In the genomic region with DNA sequence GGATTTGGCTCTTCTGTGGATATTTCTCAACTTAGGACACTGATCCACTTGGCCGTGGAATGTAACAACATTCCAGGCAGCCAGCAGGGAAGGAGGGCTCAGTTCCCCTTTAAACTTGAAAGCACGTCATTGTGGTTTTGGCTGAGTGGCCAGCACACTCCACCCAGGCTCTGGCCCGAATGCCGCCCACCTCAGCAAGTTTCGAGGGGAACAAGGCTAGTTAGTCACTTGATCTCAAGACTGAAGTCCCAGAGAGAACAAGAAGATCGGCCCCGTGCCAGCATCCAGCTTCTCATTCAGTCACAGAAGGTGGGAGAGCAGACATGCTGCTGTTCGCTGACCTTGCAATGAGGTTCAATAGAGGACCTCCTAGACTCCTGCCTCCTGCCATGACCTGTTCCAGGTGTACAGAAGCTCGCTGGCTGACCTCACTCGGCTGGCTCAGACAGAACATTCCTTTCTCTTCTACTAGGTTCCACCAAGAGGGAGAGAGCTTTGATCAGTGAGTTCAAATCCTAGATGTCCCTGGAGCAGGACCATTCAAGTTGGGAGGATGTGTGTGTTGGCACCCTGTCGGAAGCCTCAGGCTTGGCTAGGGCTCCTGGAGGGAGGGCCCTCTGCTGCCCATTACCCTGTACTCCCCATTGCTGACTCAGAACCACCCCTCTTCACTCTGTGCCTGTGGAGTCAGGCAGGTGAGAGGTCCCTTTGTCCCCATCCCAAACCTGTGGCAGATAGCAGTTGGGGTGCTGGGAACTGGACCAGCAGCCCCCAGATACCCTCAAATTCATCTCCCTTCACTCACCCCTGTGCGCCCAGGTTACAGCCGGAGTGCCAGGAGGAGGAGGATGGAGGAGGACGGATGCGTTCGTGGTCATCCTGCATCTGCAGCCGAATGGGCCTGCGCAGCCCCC, we compare ENCODE assay signal across 10 mouse cellular contexts. TPM values are rescaled to one million over a fixed set of nuclear protein-coding genes. Genes with fewer than 3 reads are reported as not detected.
A peak's percentile ranks its signal among the peaks of the same experiment; 100 is the strongest.
DNase-seq lines count a peak whose midpoint lies in the region; ATAC-seq and TF ChIP-seq lines count a peak whose summit lies in the region.
"Had no signal": no experiment of that assay in that cellular context is flagged by ENCODE, and none has a peak within 500 bp of the region (broad histone marks: within the 10 kb centered on the region; RNA-seq: fewer than 3 reads in every experiment).

No protein-coding gene starts in this region.

- peak overlapping the region; percentile 82 for H3K4me2 ChIP-seq in myocyte (ENCODE audit: low read depth)
- H3K4me2 ChIP-seq: stomach, embryonic 15.5 days had no signal

- ATAC-seq in granulocyte monocyte progenitor cell, adult 5-6 weeks (replicated peaks; ENCODE audit: poor library complexity, severe bottlenecking) = peak; percentile 96

- H3K36me3 ChIP-seq in myocyte (ENCODE audit: control insufficient read depth, insufficient read depth) = no peaks in the 10 kb centered on the region
- H3K36me3 ChIP-seq: G1E had no signal

- no peaks in the 10 kb centered on the region for H3K27me3 ChIP-seq in myocyte (ENCODE audit: control insufficient read depth, insufficient read depth, insufficient read length)
- H3K27me3 ChIP-seq: stomach, embryonic 15.5 days had no signal

- H3ac ChIP-seq in myocyte (ENCODE audit: control insufficient read depth, insufficient read length) = no peak overlapping the region

- H3K79me2 ChIP-seq in myocyte (ENCODE audit: control insufficient read depth, insufficient read depth) = no peaks in the 10 kb centered on the region

- H3K4me3 ChIP-seq in myocyte = no peak overlapping the region
- H3K4me3 ChIP-seq: stomach, embryonic 15.5 days had no signal

- DNase-seq in layer of hippocampus, adult 11-12 months (ENCODE audit: low spot score) = peak; percentile 77
- no peak for DNase-seq in layer of hippocampus, postnatal 36 days
- peak; percentile 57 for DNase-seq in adrenal gland, adult 2 months
- DNase-seq in kidney, postnatal 25 days = peak; percentile 84 to 93
- DNase-seq in cerebellum, postnatal 4 days (ENCODE audit: low spot score in 2 of 2) = no peak
- no peak for DNase-seq in thymus, adult 18-20 months

- TF ChIP-seq POLR2A in myocyte (IDR thresholded peaks at IDR 0.05; ENCODE audit: insufficient read length, low read depth) = no peak

TF ChIP-seq in myocyte, 11 proteins besides CTCF, POLR2A, EP300 and RAD21:
- TF ChIP-seq E2F4 (IDR thresholded peaks at IDR 0.05; ENCODE audit: insufficient read depth) (no peak), USF1 (IDR thresholded peaks at IDR 0.05; ENCODE audit: low read depth) (no peak), REST (IDR thresholded peaks at IDR 0.05; ENCODE audit: insufficient read depth, insufficient read length) (no peak), CEBPB (IDR thresholded peaks at IDR 0.05; ENCODE audit: insufficient read depth, poor library complexity, severe bottlenecking) (peak; percentile 66; the same call in 1 of the 2 replicates), SRF (IDR thresholded peaks at IDR 0.05; ENCODE audit: control insufficient read depth, insufficient read length, low read depth) (no peak), TCF3 (IDR thresholded peaks at IDR 0.05; ENCODE audit: insufficient read length, low read depth) (no peak), MYOD1 (IDR thresholded peaks at IDR 0.05; ENCODE audit: control insufficient read depth in 1 of 3, insufficient read length in 2 of 3, low read depth in 2 of 3) (peak in 1 of 3 experiments; percentile 39), POLR2AphosphoS2 (IDR thresholded peaks at IDR 0.05; ENCODE audit: insufficient read length, low read depth) (no peak), TCF12 (IDR thresholded peaks at IDR 0.05; ENCODE audit: insufficient read depth, poor library complexity, severe bottlenecking) (no peak), MAX (IDR thresholded peaks at IDR 0.05; ENCODE audit: low read depth) (no peak), MYOG (IDR thresholded peaks at IDR 0.05; ENCODE audit: control insufficient read depth in 1 of 3, insufficient read depth in 1 of 3, insufficient read length in 2 of 3, low read depth in 2 of 3) (peak in 1 of 3 experiments; percentile 43)

RNA-seq across cellular contexts. Expression of gene Rassf2, which starts 23.2 kb away (rescaled TPM):
- total RNA-seq in layer of hippocampus, postnatal 36 days (2021) = 10 to 100 TPM; 37.2 to 39.4 TPM
- total RNA-seq in adrenal gland, adult 2 months (2021) = 10 to 100 TPM; 10.4 to 11.7 TPM
- polyA plus RNA-seq in adrenal gland, adult 2 months (2012; rRNA removed) = 10.5 and 12.3 TPM in 2 replicates
- total RNA-seq in granulocyte monocyte progenitor cell, adult 5-6 weeks (2014; fragmentation: Nextera tagmentation) = 43.5 and 54.8 TPM in 2 replicates
- total RNA-seq in granulocyte monocyte progenitor cell, adult 5-6 weeks (2017) = 57.9 and 76.3 TPM in 2 replicates
- polyA plus RNA-seq in myocyte (2012; fragmentation: generic; extraction: Trizol) = 8.4 TPM

RNA-seq across cellular contexts. Expression of gene Prnd, which starts 56.2 kb away (rescaled TPM):
- under 1 TPM; 0.13 to 0.25 TPM for total RNA-seq in layer of hippocampus, postnatal 36 days (2021)
- not detected for total RNA-seq in adrenal gland, adult 2 months (2021)
- 0.70 and 0.90 TPM in 2 replicates for polyA plus RNA-seq in adrenal gland, adult 2 months (2012; rRNA removed)
- total RNA-seq in granulocyte monocyte progenitor cell, adult 5-6 weeks (2014; fragmentation: Nextera tagmentation) = not detected in 2 replicates
- total RNA-seq in granulocyte monocyte progenitor cell, adult 5-6 weeks (2017) = not detected in 2 replicates
- polyA plus RNA-seq in myocyte (2012; fragmentation: generic; extraction: Trizol) = not detected
- polyA plus RNA-seq: G1E had no signal

Comparison
In these comparisons a context has a peak if more than half of its experiments do, and no peak if none do; other contexts are left out.
1. DNase-seq: peak in layer of hippocampus, adult 11-12 months (single experiment), adrenal gland, adult 2 months (single experiment) and kidney, postnatal 25 days (2 of 2); none in layer of hippocampus, postnatal 36 days (0 of 2), cerebellum, postnatal 4 days (0 of 2) and thymus, adult 18-20 months (0 of 2).